Mouse (Mus musculus) brain, embryonic 14.5 days (tissue): ENCODE results near the gene Pax5.

ENCODE experiments used
- CTCF ChIP-seq: fragments of 200-500 bp; IDR thresholded peaks from 2 replicates; pipeline ENCODE4 v1.5.1; 2012; ENCODE audit warnings: inconsistent platforms, mild to moderate bottlenecking, moderate library complexity, borderline replicate concordance; ENCODE audit not compliant: insufficient read depth, insufficient read length; ENCODE audit errors: extremely low read depth
- POLR2A ChIP-seq: fragments of 200-500 bp; IDR thresholded peaks from 2 replicates; pipeline ENCODE4 v1.6.1; 2012; ENCODE audit warnings: mild to moderate bottlenecking, inconsistent platforms, borderline replicate concordance; ENCODE audit not compliant: poor library complexity, insufficient read depth, insufficient read length, severe bottlenecking; ENCODE audit errors: extremely low read depth

- TF ChIP-seq POLR2A (no peak), CTCF (no peak)
These were observed 214.5 kb downstream of the Pax5 start for GRCm38 (mm10) chr4:44495836-44496235.
